Mouse (Mus musculus) midbrain, postnatal 0 days (tissue): ENCODE measurements at regions not wholly inside any gene's neighbourhood (a gene's known extent, or its start where the extent isn't known, plus 50 kb on each side); places are given as distances from the start of the nearest gene placed in this dataset.

Source experiments
- ATAC-seq: fragments of 200-750 bp; cut with Nextera tagmentation; 2 replicates; pipeline ENCODE4 v1.8.0; 2017; ENCODE audit warnings: moderate number of reproducible peaks, mild to moderate bottlenecking, moderate TSS enrichment, moderate library complexity; ENCODE audit not compliant: low FRiP score
- DNase-seq: peaks from one replicate; pipeline ENCODE4 v3.0.0-alpha.2; 2015; ENCODE audit warnings: low spot score
- H3K27ac ChIP-seq: fragments of 300-500 bp; sonication (generic); 2 replicates; pipeline ENCODE4 v1.5.1; 2014; ENCODE audit warnings: low read depth, mild to moderate bottlenecking, low read length, mixed read lengths
- H3K27me3 ChIP-seq: fragments of 300-500 bp; sonication (generic); 2 replicates; pipeline ENCODE4 v1.6.1; 2014; ENCODE audit warnings: low read length, control low read depth, mixed read lengths; ENCODE audit not compliant: insufficient read depth
- H3K36me3 ChIP-seq: fragments of 300-500 bp; sonication (generic); 2 replicates; pipeline ENCODE4 v1.6.1; 2014; ENCODE audit warnings: low read length, control low read depth, mixed read lengths; ENCODE audit not compliant: insufficient read depth
- H3K4me1 ChIP-seq: fragments of 300-500 bp; sonication (generic); 2 replicates; pipeline ENCODE4 v1.6.1; 2014; ENCODE audit warnings: mild to moderate bottlenecking, control low read depth, antibody characterized with exemption, low read length, mixed read lengths; ENCODE audit not compliant: insufficient read depth
- H3K4me2 ChIP-seq: fragments of 300-500 bp; sonication (generic); 2 replicates; pipeline ENCODE4 v1.6.1; 2014; ENCODE audit warnings: low read depth, mild to moderate bottlenecking, low read length, mixed read lengths; ENCODE audit not compliant: poor library complexity, severe bottlenecking
- H3K4me3 ChIP-seq: fragments of 300-500 bp; sonication (generic); 2 replicates; pipeline ENCODE4 v1.5.1; 2014; ENCODE audit warnings: low read depth, mild to moderate bottlenecking, low read length, moderate library complexity
- H3K9ac ChIP-seq: fragments of 300-500 bp; sonication (generic); replicated peaks from 2 replicates; pipeline ENCODE4 v1.6.1; 2014; ENCODE audit warnings: mild to moderate bottlenecking, low read length, moderate library complexity, mixed read lengths; ENCODE audit not compliant: poor library complexity, severe bottlenecking
- H3K9me3 ChIP-seq: fragments of 300-500 bp; sonication (generic); 2 replicates; pipeline ENCODE4 v1.6.1; 2016; ENCODE audit warnings: low read length, control low read depth
- CTCF ChIP-seq: IDR thresholded peaks from 2 replicates; pipeline ENCODE4 v1.5.1; 2016; ENCODE audit warnings: antibody characterized with exemption, mild to moderate bottlenecking
- WGBS: fragments of 180-500 bp; shearing (Covaris S2); extraction: QIAGEN DNeasy Blood & Tissue Kit; methylation state at CpG from one replicate; pipeline ENCODE4 v1.1.7; 2014; 5-methylcytosine and 5-hydroxymethylcytosine counted together

DNA sequence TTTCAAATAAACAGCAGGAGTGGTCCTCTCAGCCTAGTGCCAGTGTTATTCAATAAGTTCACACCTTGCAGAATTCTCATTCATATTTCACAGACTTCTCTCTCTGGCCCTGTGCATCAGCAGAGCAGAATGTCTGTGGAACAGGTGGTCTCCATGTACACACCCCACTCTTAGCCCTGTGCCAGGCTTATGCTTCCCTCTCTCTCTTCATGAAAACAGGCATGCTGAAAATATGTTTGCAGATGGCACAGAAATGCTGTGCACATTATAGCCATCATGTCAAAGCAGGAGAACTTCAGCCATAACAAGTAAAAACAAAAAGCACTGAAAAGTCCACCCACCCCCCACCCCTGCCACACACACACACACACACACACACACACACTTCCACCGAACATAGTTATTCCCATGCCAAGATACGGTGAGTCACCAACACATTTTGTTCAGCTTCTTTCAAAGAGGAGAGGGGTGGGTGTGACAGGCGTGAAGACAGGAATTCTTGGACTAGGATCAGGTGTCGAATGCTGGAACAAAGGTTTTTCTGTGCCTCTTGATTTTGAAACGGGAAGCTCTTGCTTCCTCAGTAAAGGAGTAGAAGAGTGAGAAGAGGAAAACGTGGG lies 600.6 kb downstream of the Rwdd3 start:
- Histone ChIP-seq H3K27ac (no peak overlapping the region), H3K4me2 (no peak overlapping the region), H3K9me3 (no peaks in the 10 kb centered on the region), H3K4me1 (no peaks in the 10 kb centered on the region), H3K4me3 (no peak overlapping the region), H3K36me3 (no peaks in the 10 kb centered on the region), H3K9ac (no peak overlapping the region), H3K27me3 (no peaks in the 10 kb centered on the region)
- TF ChIP-seq CTCF: no peak
- no peak for DNase-seq
- WGBS: 51% methylated on average over 6 of the region's 6 CpGs
- ATAC-seq: no peak

DNA sequence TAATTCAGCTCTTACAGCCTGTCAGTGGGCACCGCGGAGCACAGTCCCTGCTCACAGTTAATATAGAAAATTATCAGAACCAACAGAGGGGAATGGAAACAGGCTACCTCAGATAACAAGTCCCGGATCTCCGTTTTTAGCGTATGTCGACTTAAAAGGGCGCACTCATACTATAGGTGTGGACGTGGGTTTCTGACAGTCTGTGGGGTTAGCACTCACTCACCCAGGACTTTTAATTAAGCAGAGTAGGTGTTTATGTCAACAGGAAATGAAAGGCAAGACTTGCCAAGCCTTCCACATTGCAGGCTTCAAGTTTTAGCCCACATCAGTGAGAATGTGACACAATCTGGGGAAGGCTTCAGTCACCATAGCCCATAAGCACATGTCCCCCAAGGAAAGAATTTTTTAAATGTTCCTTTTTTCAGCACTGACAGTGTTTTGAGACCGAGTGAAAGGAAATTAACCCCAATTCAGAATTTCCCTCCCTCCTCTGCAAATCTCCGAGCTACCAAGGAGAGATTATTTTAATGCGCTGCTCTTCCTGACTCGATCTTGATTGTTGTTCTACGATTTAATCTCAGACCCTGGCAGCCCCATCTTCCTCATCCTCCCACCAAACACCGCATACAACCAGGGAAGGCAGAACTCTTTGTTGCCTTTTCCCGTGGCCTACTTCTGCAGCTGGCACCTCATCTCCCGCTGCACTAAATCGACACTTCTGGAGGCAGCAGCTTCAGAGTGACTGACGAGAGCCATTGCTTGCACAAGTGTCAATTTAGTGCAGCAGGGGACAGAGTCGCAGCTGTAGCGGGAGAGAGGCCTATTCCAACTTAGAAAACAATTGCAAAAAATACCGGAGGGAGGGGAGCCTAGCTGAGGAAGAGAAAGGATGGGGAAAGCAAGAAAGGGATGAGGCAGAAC lies 629.7 kb downstream of the Rwdd3 start:
- H3K36me3 ChIP-seq: no peaks in the 10 kb centered on the region
- H3K9ac ChIP-seq: no peak overlapping the region; the same call in 1 of the 2 replicates
- H3K4me1 ChIP-seq: no peaks in the 10 kb centered on the region; the same call in 1 of the 2 replicates
- ATAC-seq (no peak; the same call in 1 of the 2 replicates), DNase-seq (peak; percentile 18)
- no peak for TF ChIP-seq CTCF
- no peaks in the 10 kb centered on the region for H3K27me3 ChIP-seq
- H3K4me2 ChIP-seq: peak overlapping the region; percentile 24
- H3K9me3 ChIP-seq: no peaks in the 10 kb centered on the region
- no peak overlapping the region for H3K4me3 ChIP-seq
- 35% methylated on average over 21 of the region's 21 CpGs for WGBS
- H3K27ac ChIP-seq: peak overlapping the region; percentile 32; the same call in 1 of the 2 replicates

DNA sequence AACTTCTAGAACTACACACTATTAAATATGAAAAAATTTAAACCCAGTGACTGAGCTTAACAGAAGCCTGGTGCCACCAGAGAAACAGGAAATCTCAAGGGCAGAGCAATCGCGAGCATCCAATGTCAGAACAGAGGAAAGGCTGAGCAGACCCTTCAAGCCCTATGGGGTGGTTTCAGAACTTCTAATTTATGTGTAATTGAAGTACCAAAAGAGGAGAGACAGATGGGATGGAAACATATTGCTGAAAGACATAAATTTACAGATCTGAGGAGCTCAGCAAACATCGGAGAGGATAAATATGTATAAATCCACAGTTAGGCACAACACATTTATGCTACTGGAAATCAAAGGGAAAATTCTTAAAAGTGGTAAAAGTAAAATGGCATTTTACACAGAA lies 637.6 kb downstream of the Rwdd3 start:
- TF ChIP-seq CTCF: no peak
- H3K4me1 ChIP-seq: no peaks in the 10 kb centered on the region
- WGBS: 78% methylated on average over 3 of the region's 3 CpGs
- no peak overlapping the region for H3K9ac ChIP-seq
- H3K36me3 ChIP-seq: no peaks in the 10 kb centered on the region
- H3K4me3 ChIP-seq: no peak overlapping the region
- no peak for DNase-seq
- no peaks in the 10 kb centered on the region for H3K9me3 ChIP-seq
- H3K27me3 ChIP-seq: no peaks in the 10 kb centered on the region
- no peak overlapping the region for H3K27ac ChIP-seq
- no peak for ATAC-seq
- no peak overlapping the region for H3K4me2 ChIP-seq

- no peaks in the 10 kb centered on the region for H3K27me3 ChIP-seq
- TF ChIP-seq CTCF: no peak
- H3K4me1 ChIP-seq: no peaks in the 10 kb centered on the region
- H3K9me3 ChIP-seq: no peaks in the 10 kb centered on the region
- H3K36me3 ChIP-seq: no peaks in the 10 kb centered on the region
- H3K9ac ChIP-seq: no peak overlapping the region
- H3K27ac ChIP-seq: no peak overlapping the region
- H3K4me3 ChIP-seq: no peak overlapping the region
- ATAC-seq (no peak), DNase-seq (no peak)
- 79% methylated on average over 9 of the region's 9 CpGs for WGBS
- H3K4me2 ChIP-seq: no peak overlapping the region
Observed at GRCm38 (mm10) chr3:120531880-120532580, 639.5 kb downstream of the Rwdd3 start.

DNA sequence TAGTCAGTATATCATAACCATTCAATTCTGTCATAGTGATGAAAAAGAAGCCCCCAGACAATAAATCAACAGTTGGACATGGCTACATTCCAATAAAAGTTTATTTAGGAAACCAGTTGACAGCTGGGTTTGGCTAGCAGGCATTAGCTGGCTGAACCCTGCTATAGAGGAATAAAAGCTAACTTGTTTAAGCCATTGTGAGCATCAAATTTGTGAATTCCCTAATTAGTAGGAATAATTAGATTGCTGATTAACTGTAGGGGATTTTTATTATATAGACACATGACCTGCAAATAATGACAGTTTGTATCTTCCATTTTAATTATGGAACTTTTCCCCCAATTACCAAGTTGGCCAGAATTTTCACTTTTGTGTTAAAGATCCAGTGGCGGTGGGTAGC lies 659.8 kb downstream of the Rwdd3 start:
- Histone ChIP-seq H3K9ac (no peak overlapping the region), H3K4me2 (no peak overlapping the region), H3K36me3 (no peaks in the 10 kb centered on the region), H3K4me3 (no peak overlapping the region), H3K27me3 (no peaks in the 10 kb centered on the region), H3K9me3 (no peaks in the 10 kb centered on the region), H3K4me1 (no peaks in the 10 kb centered on the region), H3K27ac (no peak overlapping the region)
- WGBS: 95% methylated on average over 1 of the region's 1 CpGs
- ATAC-seq (no peak), DNase-seq (no peak)
- TF ChIP-seq CTCF: no peak
